Mouse (Mus musculus) forebrain, embryonic 13.5 days (tissue): ENCODE measurements around the gene Gadd45a. TPM values are rescaled to one million over a fixed set of nuclear protein-coding genes. Genes with fewer than 3 reads are reported as not detected.

Experiments
- ATAC-seq: fragments of 200-750 bp; cut with Nextera tagmentation; 2 replicates; pipeline ENCODE4 v1.8.0; 2017
- H3K27ac ChIP-seq: fragments of 300-500 bp; sonication (generic); 2 replicates; pipeline ENCODE4 v1.5.1; 2015; ENCODE audit warnings: inconsistent platforms, mild to moderate bottlenecking, moderate library complexity
- H3K27me3 ChIP-seq: fragments of 300-500 bp; sonication (generic); 2 replicates; pipeline ENCODE4 v1.6.1; 2015; ENCODE audit warnings: mild to moderate bottlenecking, inconsistent platforms
- H3K36me3 ChIP-seq: fragments of 300-500 bp; sonication (generic); 2 replicates; pipeline ENCODE4 v1.6.1; 2015; ENCODE audit warnings: mild to moderate bottlenecking, inconsistent platforms; ENCODE audit not compliant: poor library complexity, severe bottlenecking
- H3K4me1 ChIP-seq: fragments of 300-500 bp; sonication (generic); 2 replicates; pipeline ENCODE4 v1.6.1; 2015; ENCODE audit warnings: inconsistent platforms
- H3K4me2 ChIP-seq: fragments of 300-500 bp; sonication (generic); 2 replicates; pipeline ENCODE4 v1.6.1; 2015; ENCODE audit warnings: inconsistent platforms, mild to moderate bottlenecking, moderate library complexity
- H3K4me3 ChIP-seq: fragments of 300-500 bp; sonication (generic); 2 replicates; pipeline ENCODE4 v1.5.1; 2015; ENCODE audit warnings: mild to moderate bottlenecking, inconsistent platforms
- H3K9ac ChIP-seq: fragments of 300-500 bp; sonication (generic); 2 replicates; pipeline ENCODE4 v1.6.1; 2015; ENCODE audit warnings: mild to moderate bottlenecking, inconsistent platforms
- H3K9me3 ChIP-seq: fragments of 300-500 bp; sonication (generic); replicated peaks from 2 replicates; pipeline ENCODE4 v1.6.1; 2016; ENCODE audit warnings: inconsistent platforms
- WGBS: fragments of 180-500 bp; shearing (Covaris S2); methylation state at CpG from one replicate; pipeline ENCODE4 v1.1.7; 2015; 5-methylcytosine and 5-hydroxymethylcytosine counted together
- polyA plus RNA-seq: library from polyadenylated mRNA; unstranded; fragments of >200 nt; fragmentation: Nextera tagmentation; extraction: Ambion mirVana; gene quantifications from 2 replicates; pipeline ENCODE4 v1.2.1, GENCODE M21; 2015

Gene Gadd45a
- polyA plus RNA-seq, 1 experiment from 2014 or later: 13.9 TPM

DNA sequence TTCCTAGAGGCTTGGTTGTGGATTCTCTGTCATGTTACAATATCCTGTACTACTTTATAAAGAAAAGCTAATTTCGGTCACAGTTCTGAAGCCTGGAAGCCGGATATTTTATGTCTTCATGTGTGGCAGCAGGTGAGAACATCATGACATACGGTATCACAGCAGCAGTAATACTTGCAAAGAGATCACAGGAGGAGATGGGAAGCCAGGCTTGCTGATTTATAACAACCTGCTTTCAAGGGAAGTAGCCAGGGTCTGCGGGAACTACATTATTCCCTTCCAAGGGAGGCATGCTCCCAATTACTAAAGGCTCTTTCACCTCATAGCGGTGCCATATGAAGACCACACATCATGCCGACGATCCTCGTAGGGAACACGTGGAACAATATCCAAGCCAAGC, 48.9 kb downstream of the Gadd45a start:
- Histone ChIP-seq H3K36me3 (no peaks in the 10 kb centered on the region), H3K9ac (no peak overlapping the region), H3K9me3 (no peaks in the 10 kb centered on the region), H3K4me3 (no peak overlapping the region), H3K27me3 (no peaks in the 10 kb centered on the region), H3K27ac (no peak overlapping the region), H3K4me2 (no peak overlapping the region), H3K4me1 (no peaks in the 10 kb centered on the region)
- no peak for ATAC-seq
- 75% methylated on average over 9 of the region's 9 CpGs for WGBS

GRCm38 (mm10) chr6:66987643-66988042, 49.6 kb downstream of the Gadd45a start:
- H3K4me3 ChIP-seq: no peak overlapping the region
- H3K27me3 ChIP-seq: no peaks in the 10 kb centered on the region
- no peaks in the 10 kb centered on the region for H3K36me3 ChIP-seq
- H3K4me1 ChIP-seq: no peaks in the 10 kb centered on the region
- no peak overlapping the region for H3K9ac ChIP-seq
- no peak overlapping the region for H3K27ac ChIP-seq
- H3K4me2 ChIP-seq: no peak overlapping the region
- no peak for ATAC-seq
- H3K9me3 ChIP-seq: no peaks in the 10 kb centered on the region
- WGBS: 79% methylated on average over 3 of the region's 3 CpGs

- no peaks in the 10 kb centered on the region for H3K9me3 ChIP-seq
- 82% methylated on average over 12 of the region's 12 CpGs for WGBS
- no peaks in the 10 kb centered on the region for H3K27me3 ChIP-seq
- H3K27ac ChIP-seq: no peak overlapping the region
- ATAC-seq: no peak
- no peak overlapping the region for H3K4me3 ChIP-seq
- H3K4me1 ChIP-seq: no peaks in the 10 kb centered on the region
- no peak overlapping the region for H3K4me2 ChIP-seq
- H3K9ac ChIP-seq: no peak overlapping the region
- H3K36me3 ChIP-seq: no peaks in the 10 kb centered on the region
These were observed 51.2 kb downstream of the Gadd45a start for GRCm38 (mm10) chr6:66986063-66986462.

DNA sequence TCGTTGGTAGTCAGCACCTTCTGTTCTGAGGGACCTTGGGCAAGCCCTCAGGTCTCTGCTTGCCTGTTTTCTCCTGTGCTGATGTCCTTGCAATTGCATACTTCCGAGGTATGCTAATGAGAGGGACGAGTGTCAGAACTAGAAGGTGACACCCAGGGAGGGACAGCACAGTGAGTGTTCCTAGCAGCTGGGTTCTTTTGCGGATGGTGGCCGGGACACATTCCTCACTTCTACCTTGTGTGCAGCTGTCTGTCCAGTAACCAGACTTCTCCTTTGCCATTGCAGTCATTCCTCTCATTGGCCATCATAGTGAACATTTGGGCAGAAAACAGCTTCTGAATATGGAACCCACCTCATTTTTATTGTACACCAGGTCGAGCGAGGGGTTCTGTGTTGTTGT, 51.8 kb downstream of the Gadd45a start:
- WGBS: 80% methylated on average over 7 of the region's 7 CpGs

More for the DNA sequence above, 51.8 kb downstream of the Gadd45a start:
- H3K27me3 ChIP-seq: no peaks in the 10 kb centered on the region
- H3K36me3 ChIP-seq: no peaks in the 10 kb centered on the region
- H3K27ac ChIP-seq: no peak overlapping the region
- H3K4me2 ChIP-seq: no peak overlapping the region
- no peak overlapping the region for H3K4me3 ChIP-seq
- no peaks in the 10 kb centered on the region for H3K4me1 ChIP-seq
- H3K9ac ChIP-seq: no peak overlapping the region
- no peaks in the 10 kb centered on the region for H3K9me3 ChIP-seq
- ATAC-seq: no peak

Other genes starting within 250 kb of the Gadd45a start
- not detected in 2 replicates for gene Vmn1r39, start 226.8 kb downstream of the Gadd45a start, polyA plus RNA-seq
- 21.7 and 22.4 TPM in 2 replicates for gene Gng12, start 141.1 kb downstream of the Gadd45a start, polyA plus RNA-seq
- 351 and 352 TPM in 2 replicates for gene Serbp1, start 200.7 kb upstream of the Gadd45a start, polyA plus RNA-seq